Mouse (Mus musculus): ENCODE results near the gene Casp9. TPM values are rescaled to one million over a fixed set of nuclear protein-coding genes. Genes with fewer than 3 reads are reported as not detected.

Casp9 gene
- polyA plus RNA-seq, 1 experiment, result 7.1 TPM

DNA sequence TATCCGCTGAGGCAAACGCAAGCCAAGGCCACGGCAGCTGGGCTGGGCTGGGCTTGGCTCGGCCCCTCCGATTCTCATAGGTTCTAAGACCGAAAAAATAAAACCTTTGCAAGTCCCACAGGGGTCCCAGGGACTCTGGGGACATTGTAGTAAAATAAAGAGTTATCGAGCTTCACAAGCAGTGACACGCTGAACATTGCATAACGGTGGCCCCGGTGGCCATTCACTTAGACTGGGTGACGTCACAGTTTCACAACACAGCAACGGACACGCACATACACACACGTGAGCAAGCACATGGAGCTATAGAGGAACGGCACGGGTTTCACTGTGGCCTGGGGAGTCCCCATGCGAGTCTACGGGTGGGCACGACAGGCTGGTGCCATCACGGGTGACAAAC, 65.1 kb downstream of the Casp9 start:
- H3K27me3 ChIP-seq (replicated peaks), result peaks cover 2% of the 10 kb centered on the region
- TF ChIP-seq FLI1 (IDR thresholded peaks at IDR 0.05; ENCODE audit: low read length) (no peak), GATA1 (IDR thresholded peaks at IDR 0.05; ENCODE audit: borderline replicate concordance, low read length) (no peak)
- H3K4me3 ChIP-seq (replicated peaks), result no peak overlapping the region
- peaks cover 38% of the 10 kb centered on the region for H3K4me1 ChIP-seq
- no peaks in the 10 kb centered on the region for H3K9me3 ChIP-seq
- peaks cover 54% of the 10 kb centered on the region for H3K36me3 ChIP-seq (replicated peaks; ENCODE audit: low read length)

DNA sequence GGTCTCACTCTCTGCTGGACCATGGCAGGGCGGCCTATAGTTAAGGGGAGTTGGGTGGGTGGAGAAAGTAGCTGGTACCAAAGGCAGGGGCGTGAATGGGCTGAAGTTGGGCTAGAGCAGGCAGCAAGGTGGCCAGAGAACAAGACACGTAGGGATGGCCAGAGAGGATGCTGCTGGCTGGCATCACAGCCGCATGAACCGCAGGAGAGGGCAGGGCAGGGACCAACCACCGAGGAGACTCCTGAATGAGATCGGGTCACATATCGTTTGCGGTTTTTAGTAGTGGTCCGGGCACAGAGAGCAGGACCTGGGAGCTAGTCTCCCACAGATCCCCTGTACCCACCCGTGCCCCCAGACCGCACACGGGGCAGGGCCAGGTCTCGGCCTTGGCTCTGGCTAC, 65.9 kb downstream of the Casp9 start:
- TF ChIP-seq GATA1 (IDR thresholded peaks at IDR 0.05; ENCODE audit: borderline replicate concordance, low read length) (no peak), FLI1 (IDR thresholded peaks at IDR 0.05; ENCODE audit: low read length) (no peak)
- Histone ChIP-seq H3K9me3 (no peaks in the 10 kb centered on the region), H3K27me3 (replicated peaks) (peaks cover under 1% of the 10 kb centered on the region), H3K4me1 (peaks cover 46% of the 10 kb centered on the region), H3K4me3 (replicated peaks) (no peak overlapping the region), H3K36me3 (replicated peaks; ENCODE audit: low read length) (peaks cover 63% of the 10 kb centered on the region)

DNA sequence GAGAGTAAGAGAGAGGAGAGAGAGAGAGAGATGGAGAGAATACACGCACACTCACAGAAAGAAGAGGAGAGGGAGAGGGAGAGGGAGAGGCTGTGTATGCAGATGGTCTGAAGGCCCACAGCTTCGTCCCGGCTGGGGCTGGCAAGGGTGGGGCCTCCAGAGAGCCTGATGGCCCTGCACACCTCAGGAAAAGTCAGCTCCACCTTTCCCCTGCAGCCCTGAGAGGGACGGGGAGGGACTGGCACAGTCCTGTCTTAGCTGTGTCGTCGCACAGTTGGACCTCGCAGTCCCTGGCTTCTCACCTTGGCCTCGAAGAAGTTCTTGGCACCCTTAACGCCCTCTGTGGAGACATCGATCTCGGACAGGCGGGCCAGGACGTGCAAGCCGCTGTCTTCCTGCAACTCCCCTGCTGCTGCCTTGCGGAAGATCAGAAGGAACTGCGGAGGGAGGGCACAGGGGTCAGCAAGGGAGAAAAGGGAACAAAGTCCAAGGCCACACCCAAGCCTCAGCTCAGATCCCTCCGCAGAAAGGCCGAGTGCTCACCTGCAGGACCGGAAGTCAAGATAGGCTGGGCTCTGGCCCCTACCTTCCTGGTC, 66.9 kb downstream of the Casp9 start:
- Histone ChIP-seq H3K4me1 (peaks cover 53% of the 10 kb centered on the region), H3K9me3 (no peaks in the 10 kb centered on the region), H3K36me3 (replicated peaks; ENCODE audit: low read length) (peaks cover 72% of the 10 kb centered on the region), H3K4me3 (replicated peaks) (no peak overlapping the region), H3K27me3 (replicated peaks) (no peaks in the 10 kb centered on the region)
- no peak for TF ChIP-seq FLI1 (IDR thresholded peaks at IDR 0.05; ENCODE audit: low read length)
- TF ChIP-seq GATA1 (IDR thresholded peaks at IDR 0.05; ENCODE audit: borderline replicate concordance, low read length), result no peak

DNA sequence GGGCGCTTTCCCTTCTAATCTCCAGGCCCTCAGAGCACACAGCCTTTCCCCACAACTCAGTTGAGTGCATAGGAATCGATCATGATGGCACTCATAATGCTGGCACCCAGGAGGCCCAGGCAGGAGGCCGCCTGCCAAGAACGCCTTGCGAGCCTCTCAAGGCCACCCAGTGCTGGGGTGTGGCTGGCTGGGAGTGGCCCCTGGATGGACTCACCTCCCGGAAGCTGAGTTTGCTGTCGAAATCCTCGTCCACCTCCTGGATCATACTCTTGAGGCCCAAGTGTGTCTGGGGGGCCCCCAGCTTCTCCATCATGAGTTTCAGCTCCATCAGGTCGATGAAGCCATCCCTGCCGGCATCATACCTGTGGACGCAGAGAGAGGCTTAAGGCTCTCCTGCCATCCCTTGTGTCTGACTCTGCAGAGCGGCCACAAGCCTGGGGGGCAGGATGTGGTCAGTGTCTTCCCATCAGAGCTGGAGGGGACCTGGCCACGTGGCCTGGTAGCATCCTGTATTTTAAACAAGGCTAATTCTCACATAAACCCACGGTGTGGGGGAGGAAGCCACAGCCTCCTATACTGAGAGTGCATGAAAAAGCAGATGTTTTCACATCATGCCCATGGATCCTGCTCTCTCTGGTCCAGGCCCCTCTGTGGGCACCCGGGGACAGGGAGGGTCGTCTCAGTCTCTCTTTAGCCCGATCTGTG, 68.3 kb downstream of the Casp9 start:
- TF ChIP-seq GATA1 (IDR thresholded peaks at IDR 0.05; ENCODE audit: borderline replicate concordance, low read length), result no peak
- no peak for TF ChIP-seq FLI1 (IDR thresholded peaks at IDR 0.05; ENCODE audit: low read length)
- no peaks in the 10 kb centered on the region for H3K27me3 ChIP-seq (replicated peaks)
- peaks cover 58% of the 10 kb centered on the region for H3K4me1 ChIP-seq
- no peaks in the 10 kb centered on the region for H3K9me3 ChIP-seq
- H3K4me3 ChIP-seq (replicated peaks), result peak overlapping the region; percentile 62
- H3K36me3 ChIP-seq (replicated peaks; ENCODE audit: low read length), result peaks cover 86% of the 10 kb centered on the region

DNA sequence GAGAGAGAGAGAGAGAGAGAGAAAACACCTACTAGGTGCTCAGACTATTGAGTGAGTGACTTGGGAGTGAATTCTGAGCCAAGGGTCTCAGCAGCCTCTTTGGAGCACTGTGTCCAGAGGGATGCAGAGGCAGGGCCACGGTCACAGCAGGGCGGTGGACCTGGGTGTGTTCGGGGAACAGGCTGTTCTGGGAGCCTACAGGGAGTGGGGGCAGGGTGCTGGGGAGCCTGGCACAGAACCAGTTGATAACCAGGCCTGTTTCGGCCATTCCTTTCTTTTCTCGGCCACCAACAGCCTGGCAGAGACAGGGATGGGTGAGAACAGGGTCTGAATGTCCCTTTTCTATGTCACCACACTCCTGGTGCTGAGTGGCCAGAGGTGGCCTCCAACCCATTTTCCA, 69.5 kb downstream of the Casp9 start:
- Histone ChIP-seq H3K9me3 (no peaks in the 10 kb centered on the region), H3K4me1 (peaks cover 61% of the 10 kb centered on the region), H3K36me3 (replicated peaks; ENCODE audit: low read length) (peaks cover 93% of the 10 kb centered on the region), H3K4me3 (replicated peaks) (peak overlapping the region; percentile 56), H3K27me3 (replicated peaks) (no peaks in the 10 kb centered on the region)
- no peak for TF ChIP-seq FLI1 (IDR thresholded peaks at IDR 0.05; ENCODE audit: low read length)
- TF ChIP-seq GATA1 (IDR thresholded peaks at IDR 0.05; ENCODE audit: borderline replicate concordance, low read length), result no peak

DNA sequence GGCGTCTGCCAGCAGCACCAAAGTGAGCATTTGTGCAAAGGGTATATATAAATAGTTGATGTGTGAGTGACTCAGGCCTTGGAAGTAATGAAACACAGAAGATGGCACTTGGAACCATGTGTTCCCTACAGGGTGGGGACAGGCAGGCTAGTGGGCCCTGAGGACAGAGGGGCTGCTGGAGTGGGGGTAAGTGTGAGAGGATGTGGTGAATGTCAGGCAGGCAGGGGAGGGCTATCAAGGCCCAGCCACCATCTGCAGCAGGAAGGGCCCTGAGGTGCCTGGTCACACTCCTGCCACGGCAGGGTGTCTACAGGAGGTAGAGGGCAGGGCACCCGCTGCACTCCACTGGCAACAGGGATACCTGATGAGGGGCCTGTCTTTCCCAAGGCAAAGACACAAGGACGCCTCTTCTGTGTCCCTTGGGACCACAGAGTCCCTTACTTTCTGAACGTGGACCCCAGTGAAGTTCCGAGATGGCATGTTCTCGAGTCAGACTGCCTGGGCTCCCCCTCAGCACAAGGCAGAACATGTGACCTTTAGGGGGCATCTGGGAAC, 70.4 kb downstream of the Casp9 start:
- TF ChIP-seq GATA1 (IDR thresholded peaks at IDR 0.05; ENCODE audit: borderline replicate concordance, low read length), result no peak
- TF ChIP-seq FLI1 (IDR thresholded peaks at IDR 0.05; ENCODE audit: low read length), result no peak
- Histone ChIP-seq H3K4me1 (peaks cover 64% of the 10 kb centered on the region), H3K9me3 (no peaks in the 10 kb centered on the region), H3K36me3 (replicated peaks; ENCODE audit: low read length) (peaks cover 94% of the 10 kb centered on the region), H3K27me3 (replicated peaks) (no peaks in the 10 kb centered on the region), H3K4me3 (replicated peaks) (peak overlapping the region; percentile 72)

DNA sequence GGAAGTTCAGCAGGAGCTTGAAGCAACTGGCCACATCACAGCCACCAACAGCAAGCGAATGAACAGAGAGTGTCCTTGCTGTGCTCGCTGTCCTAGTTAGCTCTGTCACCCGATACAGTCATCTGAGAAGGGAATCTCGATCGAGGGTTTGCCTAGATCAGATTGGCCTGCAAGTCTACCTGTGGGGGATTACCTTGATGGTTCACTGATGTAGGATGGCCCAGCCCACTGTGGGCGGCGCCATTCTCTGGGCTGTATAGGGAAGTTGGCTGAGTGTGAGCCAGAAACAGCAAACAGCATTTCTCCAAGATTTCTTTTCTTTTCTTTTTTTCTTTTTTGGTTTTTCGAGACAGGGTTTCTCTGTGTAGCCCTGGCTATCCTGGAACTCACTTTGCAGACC, 71.1 kb downstream of the Casp9 start:
- Histone ChIP-seq H3K36me3 (replicated peaks; ENCODE audit: low read length) (peaks cover 94% of the 10 kb centered on the region), H3K9me3 (no peaks in the 10 kb centered on the region), H3K4me3 (replicated peaks) (peak overlapping the region; percentile 20), H3K27me3 (replicated peaks) (no peaks in the 10 kb centered on the region), H3K4me1 (peaks cover 72% of the 10 kb centered on the region)
- TF ChIP-seq FLI1 (IDR thresholded peaks at IDR 0.05; ENCODE audit: low read length) (no peak), GATA1 (IDR thresholded peaks at IDR 0.05; ENCODE audit: borderline replicate concordance, low read length) (no peak)

DNA sequence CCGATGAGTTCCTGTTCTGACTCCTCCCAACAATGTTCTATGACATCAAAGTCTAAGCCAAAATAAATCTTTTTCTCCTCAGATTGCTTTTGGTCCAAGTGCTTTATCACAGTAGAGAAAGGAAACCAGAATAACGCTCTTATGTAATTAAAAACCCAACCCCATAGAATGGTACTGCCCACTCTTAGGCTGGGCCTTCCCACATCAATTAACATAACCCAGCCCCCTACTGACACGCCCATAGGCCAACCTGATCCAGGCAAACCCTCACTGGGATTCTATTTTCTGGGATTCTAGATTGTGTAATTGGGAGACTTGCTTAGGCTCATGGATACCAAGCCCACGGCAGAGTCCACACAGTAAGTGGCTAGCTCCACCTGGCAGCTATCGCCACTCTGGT, 71.6 kb downstream of the Casp9 start:
- no peak overlapping the region for H3K4me3 ChIP-seq (replicated peaks)
- H3K36me3 ChIP-seq (replicated peaks; ENCODE audit: low read length), result peaks cover 92% of the 10 kb centered on the region

More for the DNA sequence above, 71.6 kb downstream of the Casp9 start:
- no peaks in the 10 kb centered on the region for H3K27me3 ChIP-seq (replicated peaks)
- H3K4me1 ChIP-seq, result peaks cover 77% of the 10 kb centered on the region
- no peak for TF ChIP-seq GATA1 (IDR thresholded peaks at IDR 0.05; ENCODE audit: borderline replicate concordance, low read length)
- TF ChIP-seq FLI1 (IDR thresholded peaks at IDR 0.05; ENCODE audit: low read length), result no peak
- H3K9me3 ChIP-seq, result no peaks in the 10 kb centered on the region

Other genes with a start within 250 kb of the Casp9 start
- 4.7 and 17.1 TPM in 2 replicates for gene Fblim1, start 187.5 kb upstream of the Casp9 start, polyA plus RNA-seq (2012; ENCODE audit: insufficient read depth, low replicate concordance)
- gene Tmem82, start 175.0 kb upstream of the Casp9 start, polyA plus RNA-seq (2012; ENCODE audit: insufficient read depth, low replicate concordance), result 1.1 TPM in 1 of 2 replicates, not detected in the other
- not detected in 2 replicates for gene Slc25a34, start 169.8 kb upstream of the Casp9 start, polyA plus RNA-seq (2012; ENCODE audit: insufficient read depth, low replicate concordance)
- gene Plekhm2, start 128.7 kb upstream of the Casp9 start, polyA plus RNA-seq (2012; ENCODE audit: insufficient read depth, low replicate concordance), result 19.4 and 24.8 TPM in 2 replicates
- 3.0 and 5.9 TPM in 2 replicates for gene Rsc1a1, start 108.0 kb upstream of the Casp9 start, polyA plus RNA-seq (2012; ENCODE audit: insufficient read depth, low replicate concordance)
- 0.43 and 1.7 TPM in 2 replicates for gene Ddi2, start 70.2 kb upstream of the Casp9 start, polyA plus RNA-seq (2012; ENCODE audit: insufficient read depth, low replicate concordance)
- not detected in 2 replicates for gene Agmat, start 46.9 kb upstream of the Casp9 start, polyA plus RNA-seq (2012; ENCODE audit: insufficient read depth, low replicate concordance)
- 0.44 and 1.8 TPM in 2 replicates for gene Dnajc16, start 2.7 kb upstream of the Casp9 start, polyA plus RNA-seq (2012; ENCODE audit: insufficient read depth, low replicate concordance)
- not detected in 2 replicates for gene Cela2a, start 32.5 kb downstream of the Casp9 start, polyA plus RNA-seq (2012; ENCODE audit: insufficient read depth, low replicate concordance)
- not detected in 2 replicates for gene Ctrc, start 52.7 kb downstream of the Casp9 start, polyA plus RNA-seq (2012; ENCODE audit: insufficient read depth, low replicate concordance)
- 34.7 and 93.3 TPM in 2 replicates for gene Efhd2, start 81.3 kb downstream of the Casp9 start, polyA plus RNA-seq (2012; ENCODE audit: insufficient read depth, low replicate concordance)
- 0.29 TPM in 1 of 2 replicates, not detected in the other for gene Fhad1, start 221.5 kb downstream of the Casp9 start, polyA plus RNA-seq (2012; ENCODE audit: insufficient read depth, low replicate concordance)